Mouse (Mus musculus) liver, adult (tissue): Measurements from ENCODE around the gene Tinf2.

Experiments used
- GATA4 ChIP-seq: IDR thresholded peaks from 2 replicates; pipeline ENCODE4 v1.6.1; 2014; ENCODE audit warnings: mild to moderate bottlenecking, low read length; ENCODE audit not compliant: insufficient replicate concordance

The Tinf2 gene

GRCm38 (mm10) chr14:55628077-55628827 lies 53.4 kb downstream of the Tinf2 start:
- no peak for TF ChIP-seq GATA4
